Mouse (Mus musculus): ENCODE measurements around the gene Espl1.

The Espl1 gene

DNA sequence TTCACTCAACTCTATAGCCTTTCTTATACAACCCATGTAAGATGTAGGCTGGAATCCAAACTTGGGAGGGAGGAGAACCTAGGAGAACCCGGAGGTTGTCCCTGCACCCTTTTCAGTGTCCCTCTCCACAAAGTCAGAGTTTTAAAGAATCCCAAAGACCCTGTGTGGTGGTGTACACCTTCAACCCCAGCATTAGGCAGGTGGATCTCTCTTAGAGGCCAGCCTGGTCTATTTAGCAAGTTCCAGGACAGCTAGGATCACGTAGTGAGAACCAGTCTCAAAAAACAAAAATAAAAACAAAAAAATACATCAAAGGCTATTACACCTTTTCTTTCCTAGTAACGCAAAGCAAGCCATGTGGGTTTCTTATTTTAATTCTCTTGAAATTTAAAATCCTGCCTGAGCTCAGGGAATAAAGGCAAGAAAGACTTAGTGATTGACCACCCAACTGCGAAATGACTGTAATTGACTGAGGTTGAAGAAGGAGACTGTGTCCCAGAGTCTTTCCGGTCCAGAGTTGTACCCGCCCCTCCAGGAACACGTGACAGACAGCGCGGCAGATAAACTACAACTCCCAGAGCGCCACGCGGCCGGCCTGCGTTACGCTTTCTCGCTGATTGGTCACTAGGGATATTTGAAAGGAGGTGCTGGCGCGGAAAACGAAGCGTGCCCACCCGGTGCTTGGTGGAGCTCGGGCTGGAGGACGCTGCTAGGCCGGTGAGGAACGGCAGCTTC lies at the start of gene Espl1:
Gene Espl1, plus strand, starts transcription at position 634 of the 735 bp plus-strand sequence.
- DNase-seq (ENCODE audit: low spot score) = peak; percentile 85

DNA sequence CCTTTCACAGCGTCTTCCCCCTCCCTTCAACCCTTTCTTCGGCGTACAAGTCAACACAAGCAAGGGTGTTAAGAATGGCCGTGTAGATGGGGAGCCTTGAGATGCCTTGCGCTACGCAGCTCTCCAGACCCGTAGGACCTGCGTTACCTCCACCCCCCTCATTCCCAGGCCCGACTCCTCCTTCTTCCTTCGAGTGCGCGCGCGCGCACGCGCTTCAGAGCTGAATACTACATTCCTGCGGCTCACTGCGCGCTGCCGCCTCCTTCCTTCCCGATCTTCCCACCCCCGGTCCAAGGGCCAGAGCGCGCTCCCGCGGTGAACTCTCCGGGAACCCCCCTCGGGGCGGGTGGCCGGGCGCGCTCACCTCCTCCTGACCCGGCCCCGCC lies 49.2 kb upstream of the Espl1 start:
- DNase-seq (ENCODE audit: low spot score) = peak; percentile 81

DNA sequence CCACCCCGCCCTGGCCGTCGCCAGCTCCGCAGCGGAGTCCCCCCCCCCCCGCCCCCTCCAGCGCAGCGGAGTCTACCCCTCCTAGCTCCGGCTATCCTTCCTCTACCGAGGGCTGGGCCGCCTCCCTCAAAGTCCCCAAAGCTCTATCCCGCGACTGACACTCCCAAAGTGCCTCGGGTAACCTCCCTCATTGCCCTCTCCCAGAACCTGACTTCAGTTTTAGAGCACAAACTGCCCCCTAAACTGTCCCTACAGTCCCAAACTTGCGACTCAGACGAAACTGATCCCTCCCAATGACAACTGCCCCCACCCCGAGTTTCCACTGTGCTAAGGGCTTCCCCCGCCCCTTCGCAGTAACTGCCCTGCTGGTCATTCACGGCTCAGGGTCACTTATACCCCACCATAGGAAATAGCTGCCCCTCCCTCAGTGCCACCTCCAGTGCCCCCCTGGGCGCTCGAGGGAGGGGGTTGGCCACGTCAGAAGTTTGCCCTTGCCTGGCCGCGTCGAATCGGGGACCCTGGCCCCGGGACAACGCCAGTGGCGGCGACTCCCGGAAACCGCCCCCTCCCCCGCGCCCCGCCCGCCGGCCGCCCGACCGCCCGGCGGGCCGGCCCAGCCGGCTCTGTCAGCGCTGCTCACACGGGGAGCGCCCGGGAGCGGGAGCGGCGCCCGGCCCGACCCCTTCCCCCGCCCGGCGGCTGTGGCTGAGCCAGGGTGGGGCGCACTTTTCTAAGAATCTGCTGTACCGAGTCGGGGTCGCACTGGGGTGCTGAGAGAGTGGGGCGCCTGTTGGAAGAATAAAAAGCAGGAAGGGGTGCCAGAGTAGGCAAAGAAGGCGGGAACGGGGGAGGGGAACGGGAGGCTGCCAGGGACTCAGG lies 48.6 kb upstream of the Espl1 start:
- DNase-seq (ENCODE audit: low spot score) = no peak

GRCm38 (mm10) chr15:102248131-102248811 lies 47.8 kb upstream of the Espl1 start:
- DNase-seq (ENCODE audit: low spot score) = no peak

DNA sequence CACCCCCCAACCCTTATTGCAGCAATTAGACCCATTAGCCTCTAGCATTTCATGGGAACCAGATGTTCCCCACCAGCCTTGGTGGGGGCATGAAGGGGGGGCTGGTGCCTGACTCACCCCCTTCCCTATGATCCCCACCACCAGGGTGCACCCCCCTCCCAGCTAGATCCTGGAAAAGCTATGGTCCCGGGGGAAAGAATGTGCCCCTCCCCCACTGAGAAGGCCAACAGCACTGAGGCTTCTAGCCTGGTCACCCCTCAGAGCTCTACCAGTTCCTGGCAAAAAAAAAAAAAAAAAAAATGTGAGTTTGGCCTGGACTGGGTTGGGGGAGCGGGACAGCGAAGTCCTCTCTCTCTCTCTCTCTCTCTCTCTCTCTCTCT lies 47.3 kb upstream of the Espl1 start:
- DNase-seq (ENCODE audit: low spot score) = no peak

- no peak for DNase-seq (ENCODE audit: low spot score)
Observed at GRCm38 (mm10) chr15:102249251-102249691, 46.8 kb upstream of the Espl1 start.

GRCm38 (mm10) chr15:102249967-102250366 lies 46.1 kb upstream of the Espl1 start:
- DNase-seq (ENCODE audit: low spot score) = no peak

- DNase-seq (ENCODE audit: low spot score) = no peak
Observed at GRCm38 (mm10) chr15:102250521-102250920, 45.5 kb upstream of the Espl1 start.

DNA sequence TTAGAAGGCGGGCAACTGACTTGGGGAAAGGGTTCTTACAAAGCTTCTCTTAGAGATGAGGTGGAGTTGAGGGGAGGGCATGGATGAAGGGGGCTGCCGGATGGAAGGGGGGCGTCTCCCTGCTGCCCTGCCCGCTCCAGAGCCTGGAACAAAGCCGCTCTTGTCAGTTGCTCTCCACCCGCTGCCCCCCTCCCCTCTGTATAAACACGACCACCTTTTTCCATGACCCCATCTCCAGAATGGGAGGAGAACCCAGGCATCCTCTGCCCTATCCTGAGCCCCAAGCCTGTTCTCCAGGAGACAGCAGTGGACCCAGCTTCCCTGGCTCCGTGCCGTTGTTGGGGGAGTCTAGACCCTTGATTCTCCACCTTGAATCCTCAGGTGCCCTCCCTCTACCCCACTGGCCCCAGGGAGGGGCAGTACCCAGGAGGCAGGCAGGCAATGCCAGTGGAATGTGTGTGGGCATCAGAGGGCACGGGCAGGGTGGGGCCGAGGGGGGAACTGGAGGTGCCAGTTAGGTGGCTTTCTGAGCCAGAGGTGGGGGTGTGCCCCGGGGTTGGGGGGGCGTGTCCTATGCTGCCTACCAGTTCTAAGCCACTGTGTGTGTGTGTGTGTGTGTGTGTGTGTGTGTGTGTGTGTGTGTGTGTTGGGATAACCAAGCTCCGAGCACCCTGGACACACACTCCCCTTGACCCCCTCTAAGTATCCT lies 40.4 kb upstream of the Espl1 start:
- no peak for DNase-seq (ENCODE audit: low spot score)

DNA sequence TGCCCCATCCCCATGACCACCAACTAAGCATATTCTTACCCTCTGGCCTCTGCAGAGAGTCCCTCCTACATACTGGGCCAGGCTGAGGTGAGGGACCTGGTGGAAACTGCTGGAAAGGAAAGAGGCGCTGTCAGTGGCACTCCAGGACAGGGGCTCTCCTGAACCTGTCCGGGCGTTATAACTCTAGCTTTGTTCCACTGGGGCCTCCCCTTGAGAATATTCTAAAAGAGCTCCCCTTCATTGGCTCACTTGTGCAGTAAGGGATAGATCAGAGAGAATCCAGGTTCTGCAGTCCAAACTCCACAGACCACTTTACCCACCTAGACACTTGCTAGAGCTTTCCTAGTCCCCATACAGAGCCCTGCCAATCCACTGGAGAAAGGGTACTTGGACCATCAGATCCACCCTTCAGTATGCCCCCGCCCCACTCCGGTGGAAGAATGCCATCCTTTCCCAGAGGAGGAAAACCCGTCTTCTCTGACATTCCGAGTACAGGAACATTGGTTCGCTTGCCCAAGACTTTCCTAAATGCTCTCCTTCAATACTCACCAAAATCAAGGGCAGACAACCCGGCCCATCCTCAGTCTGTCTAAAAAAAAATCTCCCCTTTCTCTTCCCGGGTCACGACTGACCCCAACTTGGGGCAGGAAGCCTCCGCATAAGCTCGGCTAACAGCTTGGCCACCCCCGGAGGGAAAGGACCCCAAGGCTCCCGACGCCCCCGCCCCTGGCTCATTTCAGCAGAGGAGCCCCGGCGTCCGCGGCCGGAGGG lies 39.5 kb upstream of the Espl1 start:
- DNase-seq (ENCODE audit: low spot score) = no peak

DNA sequence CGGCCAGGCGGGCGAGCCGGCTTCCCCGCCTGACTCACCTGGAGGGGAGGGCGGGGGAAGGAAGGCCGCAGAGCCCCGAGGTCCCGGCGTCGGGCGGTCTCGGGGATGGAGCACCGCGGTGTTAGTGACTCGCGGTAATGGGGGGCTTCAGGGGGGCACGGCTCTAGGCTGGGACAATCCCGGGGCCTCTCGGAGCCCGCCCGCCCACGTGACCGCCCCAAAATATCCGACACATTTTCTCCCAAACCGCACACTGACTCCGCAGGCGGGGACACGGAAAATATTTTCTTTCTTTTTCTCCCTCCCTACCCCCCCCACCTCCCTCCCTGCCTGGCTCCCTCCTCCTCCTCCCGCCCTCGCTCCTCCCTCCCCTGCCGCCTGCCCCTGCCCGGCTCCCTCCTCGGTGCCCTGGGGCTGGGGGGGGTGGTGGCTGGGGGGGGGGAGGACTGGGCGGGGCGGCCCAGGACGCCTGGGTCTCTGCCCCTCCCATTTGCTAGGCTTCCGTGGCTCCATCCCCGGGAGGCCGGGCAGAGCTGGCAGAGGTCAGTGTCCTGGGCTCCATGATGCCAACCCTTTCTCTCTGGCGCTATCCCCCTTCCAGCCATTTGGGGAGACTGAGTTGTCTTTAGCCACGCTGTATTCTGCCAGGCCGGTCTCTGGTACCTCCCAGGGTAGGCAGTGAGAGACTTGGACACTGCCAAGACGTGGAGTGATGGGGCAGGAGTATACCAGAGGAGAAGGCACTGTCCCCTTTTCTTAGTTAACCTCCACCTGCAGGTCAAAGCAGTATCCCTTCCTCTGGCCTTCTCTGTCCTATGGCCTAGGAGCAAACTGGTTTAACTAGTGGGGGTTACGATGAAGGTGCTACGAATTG lies 38.6 kb upstream of the Espl1 start, which contains the start of gene Rarg:
Gene Rarg, minus strand, starts transcription at position 316 of the 874 bp plus-strand sequence.
- no peak for DNase-seq (ENCODE audit: low spot score)

- no peak for DNase-seq (ENCODE audit: low spot score)
Observed at GRCm38 (mm10) chr15:102258076-102258470, 38.0 kb upstream of the Espl1 start.

GRCm38 (mm10) chr15:102258581-102259253 lies 37.3 kb upstream of the Espl1 start:
- no peak for DNase-seq (ENCODE audit: low spot score)

DNA sequence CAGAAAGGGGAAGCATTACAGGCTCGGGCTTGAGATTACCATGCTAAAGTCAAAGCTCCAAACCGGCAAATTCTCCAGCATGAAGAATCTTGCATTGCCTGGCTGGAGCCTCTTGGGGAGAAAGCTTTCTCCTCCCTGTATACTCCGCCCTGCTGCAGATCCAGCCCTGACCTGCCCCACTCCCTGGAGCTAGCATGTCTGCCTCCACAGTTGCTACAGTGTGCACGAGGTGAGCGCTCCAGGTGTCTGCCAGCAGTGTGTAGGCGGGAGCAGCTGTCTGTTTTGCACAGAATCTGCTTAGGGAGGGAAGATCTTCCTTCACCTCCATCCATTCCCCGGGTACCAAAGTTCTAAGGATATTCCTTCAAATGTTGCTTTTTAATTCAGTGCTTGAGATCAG lies 33.5 kb upstream of the Espl1 start:
- DNase-seq (ENCODE audit: low spot score) = no peak

- DNase-seq (ENCODE audit: low spot score) = no peak
Observed at GRCm38 (mm10) chr15:102263037-102263436, 33.0 kb upstream of the Espl1 start.

DNA sequence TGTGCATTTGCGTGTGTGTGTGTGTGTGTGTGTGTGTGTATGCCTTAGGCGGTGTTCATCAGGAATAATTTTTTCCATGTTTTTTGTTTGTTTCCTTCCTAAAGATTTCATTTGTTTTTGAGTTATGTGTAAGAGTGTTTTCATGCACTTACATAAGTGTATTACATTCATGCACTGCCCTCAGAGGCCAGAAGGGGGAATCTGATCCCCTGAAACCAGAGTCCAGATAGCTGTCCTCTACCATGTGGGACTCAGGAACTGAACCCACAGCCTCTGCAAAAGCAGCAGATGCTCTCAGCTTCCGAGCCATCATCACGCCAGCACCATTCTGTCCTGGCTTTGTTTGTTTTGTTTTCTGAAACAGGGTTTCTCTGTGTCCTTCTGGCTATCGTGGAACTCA lies 30.5 kb upstream of the Espl1 start:
- DNase-seq (ENCODE audit: low spot score) = no peak

GRCm38 (mm10) chr15:102270274-102270960 lies 25.6 kb upstream of the Espl1 start, which contains the start of gene Gm9918:
Gm9918 (plus strand) TSS chr15:102270563.
- DNase-seq (ENCODE audit: low spot score) = no peak

GRCm38 (mm10) chr15:102271441-102271840 lies 24.6 kb upstream of the Espl1 start:
- DNase-seq (ENCODE audit: low spot score) = no peak
